Mouse (Mus musculus): ENCODE results near the gene Slc17a2.

GRCm38 (mm10) chr13:23757211-23757773 is 49.5 kb upstream of the Slc17a2 start:
- TF ChIP-seq CTCF (IDR thresholded peaks at IDR 0.05; ENCODE audit: control insufficient read depth, insufficient read depth, insufficient replicate concordance, low read depth, low read length) (no peak), POLR2A (IDR thresholded peaks at IDR 0.05; ENCODE audit: control insufficient read depth, low read depth, low read length) (no peak)

Data from testis, adult 2 months (tissue).